Mouse (Mus musculus): ENCODE measurements around the gene Mrpl43. TPM values are rescaled to one million over a fixed set of nuclear protein-coding genes. Genes with fewer than 3 reads are reported as not detected.
"Not testable (repeated sequence)": the region's sequence is repeated elsewhere in the genome, so short reads cannot be mapped to it uniquely, and the experiment has no call there.

Mrpl43 gene
- polyA plus RNA-seq, 1 experiment from 2014 or later: 28.8 TPM

DNA sequence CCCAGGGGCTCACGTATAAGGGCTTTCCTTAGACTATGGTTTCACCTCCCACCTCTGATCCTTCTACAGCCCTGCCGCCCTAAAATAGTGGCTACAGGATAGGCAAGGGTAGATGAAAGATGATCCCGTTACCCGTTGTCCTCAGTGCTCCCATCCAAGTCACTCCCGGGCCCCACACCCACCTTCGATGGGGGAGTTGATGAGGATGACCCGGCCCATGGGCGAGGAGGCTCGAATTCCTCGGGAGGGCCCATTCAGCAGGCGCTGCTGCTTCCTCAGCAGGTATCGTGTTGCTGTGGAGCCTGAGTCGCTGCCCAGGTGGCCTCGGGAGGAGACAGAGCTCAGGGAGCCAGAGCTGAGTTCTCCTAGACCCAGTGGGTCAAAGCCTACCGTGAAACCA is 39.0 kb upstream of the Mrpl43 start:
- H3K4me3 ChIP-seq (replicated peaks): no peak overlapping the region
- no peak for ATAC-seq (ENCODE audit: insufficient read depth)
- H3K4me1 ChIP-seq (replicated peaks): peaks cover 33% of the 10 kb centered on the region
- H3K4me2 ChIP-seq: no peak overlapping the region
- H3K36me3 ChIP-seq (replicated peaks): no peaks in the 10 kb centered on the region
- peaks cover 69% of the 10 kb centered on the region for H3K27me3 ChIP-seq
- no peak overlapping the region for H3K9ac ChIP-seq
- H3K27ac ChIP-seq (replicated peaks): no peak overlapping the region
- WGBS (ENCODE audit: insufficient replicate concordance): 32% methylated on average over 15 of the region's 15 CpGs
- H3K9me3 ChIP-seq (replicated peaks): no peaks in the 10 kb centered on the region

- WGBS (ENCODE audit: insufficient replicate concordance): 57% methylated on average over 11 of the region's 11 CpGs
- no peak for ATAC-seq (ENCODE audit: insufficient read depth)
- no peak overlapping the region for H3K9ac ChIP-seq
- H3K4me1 ChIP-seq (replicated peaks): peaks cover 33% of the 10 kb centered on the region
- H3K9me3 ChIP-seq (replicated peaks): no peaks in the 10 kb centered on the region
- no peak overlapping the region for H3K4me2 ChIP-seq
- H3K4me3 ChIP-seq (replicated peaks): no peak overlapping the region
- no peak overlapping the region for H3K27ac ChIP-seq (replicated peaks)
- H3K36me3 ChIP-seq (replicated peaks): no peaks in the 10 kb centered on the region
- peaks cover 77% of the 10 kb centered on the region for H3K27me3 ChIP-seq
These were observed 38.2 kb upstream of the Mrpl43 start for GRCm38 (mm10) chr19:45044389-45044927.

- no peak for ATAC-seq (ENCODE audit: insufficient read depth)
- Histone ChIP-seq H3K4me1 (replicated peaks) (no peaks in the 10 kb centered on the region), H3K9ac (no peak overlapping the region), H3K9me3 (replicated peaks) (no peaks in the 10 kb centered on the region), H3K4me3 (replicated peaks) (no peak overlapping the region), H3K4me2 (no peak overlapping the region), H3K27ac (replicated peaks) (no peak overlapping the region), H3K27me3 (peaks cover 73% of the 10 kb centered on the region), H3K36me3 (replicated peaks) (no peaks in the 10 kb centered on the region)
- 54% methylated on average over 13 of the region's 13 CpGs for WGBS (ENCODE audit: insufficient replicate concordance)
These were observed 34.0 kb upstream of the Mrpl43 start for GRCm38 (mm10) chr19:45040214-45040613.

DNA sequence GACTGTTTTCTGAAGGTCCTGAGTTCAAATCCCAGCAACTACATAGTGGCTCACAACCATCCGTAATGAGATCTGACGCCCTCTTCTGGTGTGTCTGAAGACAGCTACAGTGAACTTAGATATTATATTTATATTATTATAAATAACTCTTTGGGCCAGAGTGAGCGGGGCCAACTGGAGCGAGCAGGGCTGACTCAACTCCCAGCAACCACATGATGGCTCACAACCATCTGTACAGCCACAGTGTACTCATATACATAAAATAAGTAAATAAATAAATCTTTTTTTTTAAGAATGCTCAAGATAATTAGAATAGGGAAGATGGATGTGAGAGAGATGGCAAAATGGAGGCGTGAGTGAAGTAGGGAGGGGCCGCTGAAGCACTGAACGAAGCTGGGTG is 32.0 kb upstream of the Mrpl43 start:
- peaks cover 53% of the 10 kb centered on the region for H3K27me3 ChIP-seq
- WGBS (ENCODE audit: insufficient replicate concordance): 72% methylated on average over 7 of the region's 7 CpGs
- ATAC-seq (ENCODE audit: insufficient read depth): not testable (repeated sequence)

GRCm38 (mm10) chr19:45036867-45037266 is 30.6 kb upstream of the Mrpl43 start:
- Histone ChIP-seq H3K9me3 (replicated peaks) (no peaks in the 10 kb centered on the region), H3K36me3 (replicated peaks) (no peaks in the 10 kb centered on the region), H3K4me2 (no peak overlapping the region), H3K27me3 (peaks cover 41% of the 10 kb centered on the region), H3K4me1 (replicated peaks) (no peaks in the 10 kb centered on the region), H3K9ac (no peak overlapping the region), H3K27ac (replicated peaks) (no peak overlapping the region), H3K4me3 (replicated peaks) (no peak overlapping the region)
- ATAC-seq (ENCODE audit: insufficient read depth): no peak
- WGBS (ENCODE audit: insufficient replicate concordance): 34% methylated on average over 16 of the region's 16 CpGs

More for the DNA sequence above, 32.0 kb upstream of the Mrpl43 start:
- H3K9me3 ChIP-seq (replicated peaks); H3K27ac ChIP-seq (replicated peaks); H3K4me2 ChIP-seq; H3K9ac ChIP-seq; H3K36me3 ChIP-seq (replicated peaks); H3K4me1 ChIP-seq (replicated peaks); H3K4me3 ChIP-seq (replicated peaks): not testable (repeated sequence)

DNA sequence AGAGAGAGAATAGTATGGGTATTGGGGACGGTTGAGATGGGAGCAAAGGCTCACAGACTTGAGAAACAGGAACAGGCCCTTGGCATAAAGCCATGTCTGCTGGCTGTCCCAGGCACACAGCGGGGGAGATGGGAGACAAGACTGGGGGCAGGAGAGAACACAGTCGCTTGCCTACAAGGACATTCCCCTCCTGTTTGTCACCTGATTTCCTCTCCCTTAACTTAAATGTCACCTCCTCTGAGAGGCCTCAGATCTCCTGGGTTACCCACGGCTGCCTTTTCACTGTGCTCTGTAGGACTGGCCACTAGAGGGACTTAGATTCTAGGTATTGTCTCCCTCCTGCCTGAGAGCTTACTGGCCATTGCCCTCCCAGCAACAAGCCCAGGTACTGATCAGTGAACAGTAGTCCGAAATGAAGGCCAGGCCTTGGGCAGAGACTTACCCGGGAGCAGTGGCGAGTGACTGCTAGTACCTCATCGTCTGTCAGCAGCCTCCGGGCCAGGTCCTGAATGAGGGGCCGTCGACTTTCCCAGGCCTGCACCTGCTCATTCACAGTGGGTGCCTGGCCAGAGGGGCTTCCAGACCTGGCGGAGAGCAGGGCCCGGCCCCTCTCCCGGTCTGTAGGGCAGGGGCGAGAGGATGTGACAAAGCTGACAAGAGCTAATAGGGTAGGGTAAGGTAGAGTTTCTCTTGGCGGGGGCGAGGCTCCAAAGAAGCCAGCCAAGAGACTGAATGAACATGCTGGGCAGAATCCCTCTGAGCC is 26.5 kb upstream of the Mrpl43 start:
- WGBS (ENCODE audit: insufficient replicate concordance): 61% methylated on average over 17 of the region's 17 CpGs
- Histone ChIP-seq H3K9ac (no peak overlapping the region), H3K27ac (replicated peaks) (no peak overlapping the region), H3K4me2 (no peak overlapping the region), H3K4me1 (replicated peaks) (peaks cover 18% of the 10 kb centered on the region), H3K36me3 (replicated peaks) (no peaks in the 10 kb centered on the region), H3K9me3 (replicated peaks) (no peaks in the 10 kb centered on the region), H3K27me3 (peaks cover 10% of the 10 kb centered on the region), H3K4me3 (replicated peaks) (no peak overlapping the region)
- ATAC-seq (ENCODE audit: insufficient read depth): no peak

DNA sequence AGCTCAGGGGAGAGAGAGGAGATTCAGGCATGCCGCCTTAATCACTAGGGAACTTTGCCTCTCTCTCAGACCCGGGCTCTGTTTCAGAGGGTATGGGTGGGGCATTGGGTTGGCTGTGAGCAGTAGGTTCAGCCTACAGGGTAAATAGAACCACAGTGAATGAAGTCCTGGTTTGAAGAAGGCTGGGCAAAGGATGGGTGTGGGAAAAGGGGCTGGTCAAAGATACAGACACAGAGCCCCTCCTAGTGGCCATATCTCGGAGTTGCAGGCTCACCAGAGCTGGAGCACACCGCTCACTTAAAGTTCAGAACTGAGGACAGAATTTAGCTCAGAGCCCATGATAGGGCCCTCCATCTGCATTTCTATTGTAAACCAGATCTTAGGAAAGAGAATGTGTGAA is 25.5 kb upstream of the Mrpl43 start:
- H3K9ac ChIP-seq: no peak overlapping the region
- ATAC-seq (ENCODE audit: insufficient read depth): no peak
- no peaks in the 10 kb centered on the region for H3K36me3 ChIP-seq (replicated peaks)
- H3K27me3 ChIP-seq: peaks cover 7% of the 10 kb centered on the region; the same call in 1 of the 2 replicates
- no peak overlapping the region for H3K4me2 ChIP-seq
- no peak overlapping the region for H3K27ac ChIP-seq (replicated peaks)
- H3K4me1 ChIP-seq (replicated peaks): peaks cover 18% of the 10 kb centered on the region
- H3K4me3 ChIP-seq (replicated peaks): no peak overlapping the region
- WGBS (ENCODE audit: insufficient replicate concordance): 23% methylated on average over 4 of the region's 4 CpGs
- no peaks in the 10 kb centered on the region for H3K9me3 ChIP-seq (replicated peaks)

GRCm38 (mm10) chr19:45030746-45031693 is 24.8 kb upstream of the Mrpl43 start:
- Histone ChIP-seq H3K4me1 (replicated peaks) (peaks cover 18% of the 10 kb centered on the region), H3K27me3 (peaks cover 4% of the 10 kb centered on the region; the same call in 1 of the 2 replicates), H3K9me3 (replicated peaks) (no peaks in the 10 kb centered on the region), H3K9ac (no peak overlapping the region), H3K4me2 (peak overlapping the region; percentile 53), H3K36me3 (replicated peaks) (peaks cover 6% of the 10 kb centered on the region; the same call in 1 of the 2 replicates), H3K4me3 (replicated peaks) (peak overlapping the region; percentile 21; the same call in 1 of the 2 replicates), H3K27ac (replicated peaks) (no peak overlapping the region)
- no peak for ATAC-seq (ENCODE audit: insufficient read depth)
- WGBS (ENCODE audit: insufficient replicate concordance): 35% methylated on average over 20 of the region's 20 CpGs

GRCm38 (mm10) chr19:45030111-45030510 is 23.9 kb upstream of the Mrpl43 start:
- Histone ChIP-seq H3K27ac (replicated peaks) (no peak overlapping the region), H3K4me1 (replicated peaks) (peaks cover 18% of the 10 kb centered on the region), H3K4me2 (no peak overlapping the region), H3K9me3 (replicated peaks) (no peaks in the 10 kb centered on the region), H3K9ac (no peak overlapping the region), H3K4me3 (replicated peaks) (no peak overlapping the region), H3K36me3 (replicated peaks) (peaks cover 13% of the 10 kb centered on the region; the same call in 1 of the 2 replicates), H3K27me3 (no peaks in the 10 kb centered on the region)
- WGBS (ENCODE audit: insufficient replicate concordance): 25% methylated on average over 8 of the region's 8 CpGs
- ATAC-seq (ENCODE audit: insufficient read depth): no peak

DNA sequence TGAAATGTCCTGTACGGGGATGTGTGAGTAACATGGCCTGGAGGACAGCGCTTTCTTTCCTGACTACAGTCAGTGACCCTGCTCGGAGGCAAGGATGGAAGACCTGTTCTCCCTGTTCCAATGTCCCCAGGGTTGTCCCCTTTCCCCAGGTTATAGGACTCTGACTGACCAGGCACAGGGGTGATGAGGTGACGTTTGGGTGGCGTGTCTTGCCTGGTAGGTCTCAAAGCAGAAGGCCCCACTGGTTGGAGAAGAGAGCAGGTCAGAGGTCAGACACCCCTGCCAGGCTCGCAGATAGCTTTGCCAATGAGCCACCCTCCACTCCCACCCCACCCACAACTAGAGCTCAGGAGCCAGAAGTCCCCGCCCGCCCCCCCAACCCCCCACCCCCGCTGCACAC is 23.3 kb upstream of the Mrpl43 start:
- whole genome bisulfite sequencing (ENCODE audit: insufficient replicate concordance): 45% methylated on average over 9 of the region's 9 CpGs

DNA sequence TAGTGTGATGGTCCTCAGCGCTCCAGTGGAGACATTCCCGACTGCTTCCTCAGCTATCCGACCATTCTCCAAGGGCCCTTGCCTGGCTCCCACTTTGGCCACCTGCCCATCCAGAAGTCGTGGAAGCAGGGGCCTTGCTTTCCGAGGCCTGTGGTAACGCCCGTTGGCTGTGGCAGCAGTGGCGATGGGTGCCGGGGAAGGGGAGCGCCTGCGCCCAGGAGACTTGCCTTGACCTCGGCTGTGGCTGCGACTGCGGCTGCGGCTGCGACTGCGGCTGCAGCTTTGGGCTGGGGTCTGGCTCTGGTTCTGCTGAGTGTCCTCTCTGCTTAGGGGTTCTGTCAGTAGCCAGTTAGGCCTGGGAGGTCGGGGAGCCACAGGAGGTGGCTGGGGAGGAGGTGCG is 22.5 kb upstream of the Mrpl43 start:
- no peak overlapping the region for H3K27ac ChIP-seq (replicated peaks)
- H3K36me3 ChIP-seq (replicated peaks): peaks cover 16% of the 10 kb centered on the region; the same call in 1 of the 2 replicates
- no peak overlapping the region for H3K9ac ChIP-seq
- WGBS (ENCODE audit: insufficient replicate concordance): 66% methylated on average over 19 of the region's 19 CpGs
- H3K27me3 ChIP-seq: no peaks in the 10 kb centered on the region
- no peak overlapping the region for H3K4me3 ChIP-seq (replicated peaks)
- H3K4me2 ChIP-seq: no peak overlapping the region
- H3K9me3 ChIP-seq (replicated peaks): no peaks in the 10 kb centered on the region
- no peak for ATAC-seq (ENCODE audit: insufficient read depth)
- peaks cover 19% of the 10 kb centered on the region for H3K4me1 ChIP-seq (replicated peaks)

More for the DNA sequence above, 23.3 kb upstream of the Mrpl43 start:
- no peak; the same call in 1 of the 2 replicates for ATAC-seq (ENCODE audit: insufficient read depth)
- Histone ChIP-seq H3K27me3 (no peaks in the 10 kb centered on the region), H3K9ac (no peak overlapping the region), H3K4me2 (no peak overlapping the region), H3K36me3 (replicated peaks) (peaks cover 16% of the 10 kb centered on the region; the same call in 1 of the 2 replicates), H3K27ac (replicated peaks) (no peak overlapping the region), H3K4me1 (replicated peaks) (peaks cover 18% of the 10 kb centered on the region), H3K4me3 (replicated peaks) (no peak overlapping the region), H3K9me3 (replicated peaks) (no peaks in the 10 kb centered on the region)

Data from liver, embryonic 15.5 days (tissue).